Mouse (Mus musculus): ENCODE results near the gene Tshr.

- TF ChIP-seq CTCF (conservative IDR thresholded peaks at IDR 0.05; ENCODE audit: insufficient read depth, insufficient read length, low read depth, low read length): no peak
- no peak for TF ChIP-seq POLR2A (IDR thresholded peaks at IDR 0.05; ENCODE audit: low read depth, low read length)
Measured at GRCm38 (mm10) chr12:91591191-91591590, 206.8 kb downstream of the Tshr start.

Measured in kidney, adult 2 months (tissue).